Mouse (Mus musculus): ENCODE results near the gene Inpp5a. TPM values are rescaled to one million over a fixed set of nuclear protein-coding genes. Genes with fewer than 3 reads are reported as not detected.

Gene Inpp5a
- polyA plus RNA-seq, 1 experiment from 2014 or later: 16.4 TPM

DNA sequence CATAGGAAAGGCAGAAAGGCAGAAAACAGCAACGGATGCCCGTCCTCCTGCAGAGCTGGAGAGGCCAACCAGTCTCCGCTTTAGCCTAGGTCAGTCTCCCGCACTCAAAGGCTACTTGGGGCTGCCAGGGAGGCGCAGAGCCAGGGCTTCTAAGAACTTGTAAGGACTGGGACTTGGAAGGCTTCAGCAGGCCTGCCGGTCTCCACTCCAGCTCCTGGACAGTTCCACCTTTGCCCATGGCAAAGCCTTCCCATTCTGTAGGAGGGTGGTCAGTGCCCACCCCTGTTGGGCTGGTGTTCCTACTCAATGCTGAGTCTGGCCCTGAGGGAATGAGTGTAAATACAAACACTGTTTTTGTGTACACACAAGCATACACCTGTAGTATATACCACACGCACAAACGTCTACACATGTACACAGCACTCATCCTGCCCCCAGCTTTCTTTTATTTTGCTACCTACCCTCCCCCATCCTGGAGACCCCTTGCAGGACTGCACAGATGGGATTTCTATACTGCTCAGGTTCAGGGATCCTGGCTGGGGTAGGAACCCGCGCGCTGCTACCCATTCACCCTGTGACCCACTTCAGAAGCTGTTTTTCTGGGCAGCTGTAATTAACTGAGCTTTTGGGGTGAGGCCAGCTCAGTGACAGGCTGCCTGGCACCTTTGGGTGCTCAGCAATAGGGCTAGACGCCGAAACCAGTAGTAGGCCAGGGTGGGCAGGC is 25.5 kb upstream of the Inpp5a start:
- 56% methylated on average over 13 of the region's 13 CpGs for WGBS
- peak overlapping the region; percentile 59 for H3K27ac ChIP-seq

DNA sequence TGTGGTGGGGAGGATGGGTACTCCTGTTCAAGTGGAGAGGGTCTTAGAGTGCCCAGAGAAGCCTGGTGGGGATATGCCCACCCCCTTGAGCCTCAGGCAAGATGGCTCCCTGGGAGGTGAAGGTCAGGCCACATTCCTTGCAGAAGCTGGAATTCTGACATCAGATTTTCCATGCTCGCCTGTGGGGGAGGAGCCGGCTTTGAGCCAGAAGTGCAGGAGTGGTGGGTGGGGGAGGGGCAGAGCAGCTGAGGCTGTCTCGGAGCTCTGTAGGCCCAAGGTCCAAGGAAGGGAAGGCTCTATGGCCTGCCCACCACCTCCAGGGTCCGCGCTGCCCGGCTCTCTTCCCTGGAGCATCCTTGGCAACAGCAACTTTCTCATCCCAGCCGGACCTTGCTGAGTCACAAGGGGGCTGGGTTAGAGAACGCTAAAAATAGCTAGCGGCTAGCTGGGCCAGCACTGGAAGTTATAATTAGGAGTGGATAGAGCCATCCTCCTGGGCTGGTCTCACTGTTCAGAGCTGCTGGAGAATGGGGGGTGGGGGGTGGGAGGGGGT is 24.8 kb upstream of the Inpp5a start:
- Histone ChIP-seq H3K4me3 (no peak overlapping the region), H3K36me3 (no peaks in the 10 kb centered on the region), H3K27ac (peak overlapping the region; percentile 59), H3K27me3 (no peaks in the 10 kb centered on the region), H3K4me2 (peak overlapping the region; percentile 21; the same call in 1 of the 2 replicates), H3K9ac (no peak overlapping the region), H3K4me1 (replicated peaks) (peaks cover 33% of the 10 kb centered on the region), H3K9me3 (no peaks in the 10 kb centered on the region)
- 9% methylated on average over 9 of the region's 9 CpGs for WGBS
- ATAC-seq (ENCODE audit: low FRiP score): peak; percentile 60

More for the DNA sequence above, 25.5 kb upstream of the Inpp5a start:
- Histone ChIP-seq H3K9me3 (no peaks in the 10 kb centered on the region), H3K4me3 (no peak overlapping the region), H3K36me3 (no peaks in the 10 kb centered on the region), H3K4me2 (no peak overlapping the region), H3K27me3 (no peaks in the 10 kb centered on the region), H3K9ac (no peak overlapping the region), H3K4me1 (replicated peaks) (peaks cover 33% of the 10 kb centered on the region)
- ATAC-seq (ENCODE audit: low FRiP score): peak; percentile 52

DNA sequence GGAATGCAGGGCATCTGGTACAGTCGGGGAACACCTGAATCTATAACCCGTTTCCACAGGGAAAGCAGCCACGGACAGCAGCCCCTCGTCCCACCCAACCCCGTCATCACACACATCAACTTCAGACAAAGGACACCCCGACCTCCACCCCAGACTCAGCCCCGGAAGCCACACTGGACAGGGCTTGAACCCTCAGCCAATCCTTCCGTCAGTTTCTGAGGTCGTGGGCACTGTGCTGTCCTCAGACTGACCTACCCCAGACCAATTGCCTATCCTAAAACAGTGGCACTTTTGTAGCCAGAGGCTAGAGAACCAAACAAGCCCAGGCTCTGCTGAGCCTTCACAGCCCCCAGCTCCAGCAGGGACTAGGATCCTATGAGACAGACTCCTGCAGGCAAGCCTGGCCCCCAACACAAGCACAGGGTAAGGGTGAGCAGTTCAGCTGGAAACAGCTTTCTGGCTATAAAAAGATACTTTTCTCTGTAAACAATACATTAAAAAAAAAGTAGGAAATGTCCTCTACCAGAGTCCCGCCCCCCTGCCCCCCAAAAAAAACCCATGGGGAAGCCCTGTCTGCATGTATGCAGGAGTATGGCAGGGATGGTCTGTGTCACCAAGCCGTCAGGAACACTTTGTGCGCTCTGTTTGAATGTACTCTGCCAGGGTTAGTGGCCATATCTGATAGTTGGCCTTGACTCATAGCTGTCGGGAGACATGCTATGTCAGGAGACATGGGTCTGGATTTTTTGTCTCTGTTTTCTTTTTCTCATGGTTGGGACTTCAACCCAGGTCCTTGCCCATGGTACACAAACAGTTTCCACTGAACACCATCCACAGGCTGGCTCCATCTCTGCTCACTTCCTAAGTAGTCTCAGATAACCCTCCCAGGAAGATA is 23.7 kb upstream of the Inpp5a start:
- ATAC-seq (ENCODE audit: low FRiP score): no peak
- WGBS: 78% methylated on average over 13 of the region's 13 CpGs
- no peak overlapping the region for H3K4me3 ChIP-seq
- H3K27me3 ChIP-seq: no peaks in the 10 kb centered on the region
- H3K4me2 ChIP-seq: no peak overlapping the region
- peak overlapping the region; percentile 48; the same call in 1 of the 2 replicates for H3K27ac ChIP-seq
- H3K36me3 ChIP-seq: no peaks in the 10 kb centered on the region
- H3K4me1 ChIP-seq (replicated peaks): peaks cover 33% of the 10 kb centered on the region
- no peaks in the 10 kb centered on the region for H3K9me3 ChIP-seq
- no peak overlapping the region for H3K9ac ChIP-seq

DNA sequence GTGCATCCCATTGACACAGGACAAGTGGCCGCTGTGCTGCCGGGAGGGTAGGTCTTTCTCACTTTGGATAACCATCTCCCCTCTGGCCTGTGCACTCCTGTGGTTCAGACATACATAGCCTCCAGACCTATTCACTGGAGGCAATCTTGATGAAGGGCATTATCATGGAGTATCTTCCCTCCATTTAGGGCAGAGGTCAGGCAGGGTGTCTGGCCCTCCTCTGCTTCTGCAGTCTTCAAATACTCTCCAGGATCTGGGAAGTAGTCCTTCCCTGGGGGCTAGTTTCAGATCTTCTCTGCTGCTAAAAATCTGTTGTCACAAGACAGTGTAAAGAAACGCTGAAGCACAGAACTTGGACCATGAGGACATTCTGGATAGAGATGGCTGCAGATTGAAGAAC is 22.8 kb upstream of the Inpp5a start:
- no peak overlapping the region for H3K4me2 ChIP-seq
- no peak overlapping the region for H3K27ac ChIP-seq
- WGBS: 93% methylated on average over 3 of the region's 3 CpGs
- H3K9me3 ChIP-seq: no peaks in the 10 kb centered on the region
- peaks cover 33% of the 10 kb centered on the region for H3K4me1 ChIP-seq (replicated peaks)
- no peaks in the 10 kb centered on the region for H3K27me3 ChIP-seq
- H3K9ac ChIP-seq: no peak overlapping the region
- no peak for ATAC-seq (ENCODE audit: low FRiP score)
- no peak overlapping the region for H3K4me3 ChIP-seq
- H3K36me3 ChIP-seq: no peaks in the 10 kb centered on the region

DNA sequence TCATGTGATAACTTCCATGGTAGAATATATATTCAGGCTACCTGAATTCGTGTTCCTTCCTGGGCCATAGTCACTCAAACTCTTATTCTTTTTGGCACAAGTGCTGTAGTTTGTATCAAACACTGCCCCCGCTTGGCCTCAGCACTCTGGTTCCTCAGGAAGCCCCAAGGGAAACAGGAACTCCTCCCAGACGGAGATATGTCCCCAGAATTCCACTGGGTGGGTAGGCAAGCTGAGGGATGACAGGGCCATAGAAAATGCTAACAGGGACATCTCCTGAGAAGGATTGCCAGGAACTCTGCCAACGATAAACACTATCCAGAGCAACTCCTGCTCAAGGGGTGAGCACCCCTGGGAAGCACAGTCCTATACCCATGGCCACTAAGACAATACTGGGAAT is 22.4 kb upstream of the Inpp5a start:
- H3K4me2 ChIP-seq: no peak overlapping the region
- peaks cover 33% of the 10 kb centered on the region for H3K4me1 ChIP-seq (replicated peaks)
- H3K4me3 ChIP-seq: no peak overlapping the region
- no peak for ATAC-seq (ENCODE audit: low FRiP score)
- H3K27me3 ChIP-seq: no peaks in the 10 kb centered on the region
- H3K36me3 ChIP-seq: no peaks in the 10 kb centered on the region
- 75% methylated on average over 4 of the region's 4 CpGs for WGBS
- H3K27ac ChIP-seq: no peak overlapping the region
- no peaks in the 10 kb centered on the region for H3K9me3 ChIP-seq
- no peak overlapping the region for H3K9ac ChIP-seq

DNA sequence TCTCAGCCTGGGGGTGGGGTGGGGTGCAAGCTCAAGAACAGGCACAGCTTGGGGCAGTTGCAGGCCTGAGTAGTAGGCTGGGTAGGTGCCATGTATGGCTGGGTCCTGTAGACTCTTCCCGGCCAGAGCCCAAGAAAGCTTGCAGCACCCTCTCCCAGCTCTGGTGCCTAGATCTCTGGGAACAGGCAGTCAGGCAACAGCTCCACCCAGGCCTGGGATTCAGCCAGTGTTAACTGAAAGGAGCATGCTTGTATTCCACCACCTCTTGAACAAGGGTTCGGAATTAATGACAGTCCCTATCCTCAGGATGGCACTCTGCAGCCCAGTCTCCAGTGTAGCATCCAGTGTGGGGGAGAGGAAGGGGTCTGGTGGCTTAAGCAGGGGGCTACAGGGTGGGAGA is 20.7 kb upstream of the Inpp5a start:
- no peak for ATAC-seq (ENCODE audit: low FRiP score)
- 96% methylated on average over 2 of the region's 2 CpGs for WGBS
- 0 out of 2 replicates have a peak overlapping the region, but pooled peaks have one; percentile 20 for H3K27ac ChIP-seq

DNA sequence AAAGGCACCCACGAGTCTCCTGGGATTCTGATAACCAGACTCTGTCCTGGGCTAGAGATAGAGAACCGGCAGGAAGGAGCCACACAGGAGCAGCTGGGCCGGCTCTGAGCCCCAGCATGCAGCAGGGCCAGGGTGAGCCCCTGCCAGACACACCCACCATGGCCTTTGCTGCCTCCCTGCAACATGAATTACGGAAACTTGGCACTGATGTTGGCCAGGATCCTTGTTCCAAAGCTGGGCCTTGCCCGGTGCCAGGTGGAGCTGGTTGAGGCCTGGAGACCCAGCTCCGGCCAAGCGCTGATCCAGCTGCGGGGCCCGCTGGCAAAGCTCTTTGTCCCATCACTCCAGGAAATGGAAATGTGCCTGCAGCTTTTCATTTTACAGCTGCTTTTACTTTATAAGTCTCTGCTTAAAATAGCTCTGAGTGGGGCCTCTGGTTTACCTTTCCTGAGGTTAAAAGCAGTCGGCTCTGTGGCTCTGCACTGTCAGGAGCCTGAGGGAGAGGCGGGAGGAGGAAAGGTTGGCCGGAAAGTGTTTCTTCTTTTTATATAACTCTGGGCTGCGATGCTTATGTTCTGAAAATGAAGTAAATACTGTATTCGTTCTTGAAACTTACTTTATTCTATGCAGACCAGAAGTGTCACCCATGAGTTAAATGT is 20.1 kb upstream of the Inpp5a start:
- no peak for ATAC-seq (ENCODE audit: low FRiP score)
- Histone ChIP-seq H3K4me1 (replicated peaks) (peaks cover 13% of the 10 kb centered on the region), H3K36me3 (no peaks in the 10 kb centered on the region), H3K4me2 (no peak overlapping the region), H3K9ac (no peak overlapping the region), H3K27me3 (no peaks in the 10 kb centered on the region), H3K9me3 (no peaks in the 10 kb centered on the region), H3K27ac (0 out of 2 replicates have a peak overlapping the region, but pooled peaks have one; percentile 20), H3K4me3 (no peak overlapping the region)
- 63% methylated on average over 14 of the region's 14 CpGs for WGBS

More for the DNA sequence above, 20.7 kb upstream of the Inpp5a start:
- no peak overlapping the region for H3K4me2 ChIP-seq
- no peak overlapping the region for H3K4me3 ChIP-seq
- no peaks in the 10 kb centered on the region for H3K27me3 ChIP-seq
- no peaks in the 10 kb centered on the region for H3K9me3 ChIP-seq
- H3K36me3 ChIP-seq: no peaks in the 10 kb centered on the region
- no peak overlapping the region for H3K9ac ChIP-seq
- H3K4me1 ChIP-seq (replicated peaks): peaks cover 20% of the 10 kb centered on the region

DNA sequence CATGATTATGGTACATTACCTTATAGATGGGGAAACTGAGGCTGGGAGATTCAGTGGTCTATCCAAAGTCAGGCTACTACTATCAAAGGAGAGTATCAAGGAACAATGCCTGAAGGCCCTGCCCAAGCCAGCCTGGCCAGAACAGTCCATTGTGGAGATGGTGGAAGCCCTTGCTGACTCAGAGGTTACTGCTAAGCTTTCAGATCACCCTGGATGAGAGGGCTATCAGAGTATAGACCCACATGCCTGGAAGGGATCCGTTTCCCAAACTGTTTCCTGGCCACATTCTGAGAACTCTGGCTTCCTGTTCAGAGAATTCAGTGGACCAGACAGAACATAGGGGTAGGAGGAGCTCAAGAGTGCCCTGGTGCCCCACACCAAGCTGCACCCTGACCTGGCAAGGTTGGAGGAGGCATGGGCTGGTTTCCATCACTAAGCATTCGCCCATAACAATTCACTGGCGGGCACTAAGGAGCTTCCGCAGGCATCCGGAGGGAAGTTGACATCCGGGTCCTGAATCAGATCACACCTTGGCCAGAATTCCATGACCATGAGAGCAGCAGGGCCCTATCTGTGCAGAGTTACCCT is 19.3 kb upstream of the Inpp5a start:
- Histone ChIP-seq H3K4me2 (no peak overlapping the region), H3K9ac (no peak overlapping the region), H3K36me3 (no peaks in the 10 kb centered on the region), H3K4me1 (replicated peaks) (peaks cover 6% of the 10 kb centered on the region), H3K27me3 (no peaks in the 10 kb centered on the region), H3K9me3 (no peaks in the 10 kb centered on the region), H3K27ac (no peak overlapping the region), H3K4me3 (no peak overlapping the region)
- no peak for ATAC-seq (ENCODE audit: low FRiP score)
- WGBS: 96% methylated on average over 6 of the region's 6 CpGs

DNA sequence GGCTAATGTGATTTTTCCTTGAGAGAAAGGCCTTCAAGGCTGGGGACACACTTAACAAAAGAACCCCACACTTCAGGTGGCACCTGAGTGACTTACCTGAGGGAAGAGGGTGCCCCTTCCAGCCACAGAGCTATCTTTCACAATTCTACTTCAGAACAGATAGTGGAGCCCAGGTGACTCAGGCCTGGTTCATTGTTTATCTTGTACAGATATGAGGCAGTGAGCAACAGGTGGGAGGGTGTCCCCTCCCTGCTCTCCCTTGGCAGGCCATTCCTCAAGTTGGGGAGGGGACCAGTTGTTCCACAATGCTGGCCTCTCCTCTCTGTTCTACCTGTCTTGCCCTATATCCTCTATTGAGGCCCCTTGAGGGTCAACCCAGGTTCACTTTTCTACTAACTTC is 17.5 kb upstream of the Inpp5a start:
- ATAC-seq (ENCODE audit: low FRiP score): no peak
- no peaks in the 10 kb centered on the region for H3K36me3 ChIP-seq

DNA sequence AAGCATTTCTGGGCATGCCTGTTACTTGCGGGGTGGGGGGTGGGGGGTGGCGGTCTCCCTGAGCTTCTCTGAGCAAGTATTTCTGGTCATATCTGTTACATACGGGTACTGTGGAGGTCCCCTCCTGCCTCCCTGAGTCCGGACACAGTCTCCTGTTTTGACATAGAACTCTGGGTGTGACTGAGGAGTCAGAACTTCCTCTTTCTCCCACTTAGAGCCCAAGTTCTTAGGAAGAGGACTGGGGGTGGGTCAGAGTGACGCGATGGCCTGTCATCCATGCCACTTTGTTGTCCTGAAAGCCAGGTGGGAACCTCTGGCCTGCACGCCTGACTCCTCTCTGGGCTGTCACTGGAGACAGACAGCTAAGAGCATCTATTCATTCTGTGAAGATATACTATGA is 11.5 kb upstream of the Inpp5a start:
- no peaks in the 10 kb centered on the region for H3K36me3 ChIP-seq
- H3K4me2 ChIP-seq: no peak overlapping the region
- H3K9ac ChIP-seq: no peak overlapping the region
- H3K4me3 ChIP-seq: no peak overlapping the region
- H3K9me3 ChIP-seq: no peaks in the 10 kb centered on the region
- no peaks in the 10 kb centered on the region for H3K27me3 ChIP-seq
- H3K27ac ChIP-seq: no peak overlapping the region
- 77% methylated on average over 7 of the region's 7 CpGs for WGBS
- H3K4me1 ChIP-seq (replicated peaks): no peaks in the 10 kb centered on the region
- no peak for ATAC-seq (ENCODE audit: low FRiP score)

More for the DNA sequence above, 17.5 kb upstream of the Inpp5a start:
- no peaks in the 10 kb centered on the region for H3K27me3 ChIP-seq
- no peak overlapping the region for H3K9ac ChIP-seq
- H3K27ac ChIP-seq: no peak overlapping the region
- no peaks in the 10 kb centered on the region; the same call in 1 of the 2 replicates for H3K4me1 ChIP-seq (replicated peaks)
- H3K4me3 ChIP-seq: no peak overlapping the region
- H3K4me2 ChIP-seq: no peak overlapping the region
- H3K9me3 ChIP-seq: no peaks in the 10 kb centered on the region

DNA sequence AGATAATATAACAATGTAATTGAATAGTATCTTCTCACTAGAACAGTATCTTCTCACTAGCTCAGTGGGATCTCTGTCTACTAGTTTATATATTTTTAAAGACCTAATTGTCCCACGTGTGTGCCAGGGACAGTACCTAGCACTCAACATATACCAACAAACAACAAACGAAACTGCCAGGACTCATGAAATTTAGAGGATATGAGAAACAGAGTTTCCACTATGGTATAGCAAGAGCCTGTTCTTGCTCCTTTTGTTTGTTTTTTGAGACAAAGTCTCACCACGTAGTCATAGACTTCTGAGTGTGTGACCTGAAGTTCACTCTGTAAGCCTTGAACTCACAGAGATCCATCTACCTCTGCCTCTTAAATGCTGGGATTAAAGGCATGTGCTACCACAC is 10.6 kb upstream of the Inpp5a start:
- H3K27me3 ChIP-seq: no peaks in the 10 kb centered on the region
- ATAC-seq (ENCODE audit: low FRiP score): no peak
- H3K9ac ChIP-seq: no peak overlapping the region
- H3K4me2 ChIP-seq: no peak overlapping the region
- no peaks in the 10 kb centered on the region for H3K36me3 ChIP-seq
- H3K4me3 ChIP-seq: no peak overlapping the region
- no peaks in the 10 kb centered on the region for H3K4me1 ChIP-seq (replicated peaks)
- H3K27ac ChIP-seq: no peak overlapping the region
- WGBS: 86% methylated on average over 3 of the region's 3 CpGs
- no peaks in the 10 kb centered on the region for H3K9me3 ChIP-seq

DNA sequence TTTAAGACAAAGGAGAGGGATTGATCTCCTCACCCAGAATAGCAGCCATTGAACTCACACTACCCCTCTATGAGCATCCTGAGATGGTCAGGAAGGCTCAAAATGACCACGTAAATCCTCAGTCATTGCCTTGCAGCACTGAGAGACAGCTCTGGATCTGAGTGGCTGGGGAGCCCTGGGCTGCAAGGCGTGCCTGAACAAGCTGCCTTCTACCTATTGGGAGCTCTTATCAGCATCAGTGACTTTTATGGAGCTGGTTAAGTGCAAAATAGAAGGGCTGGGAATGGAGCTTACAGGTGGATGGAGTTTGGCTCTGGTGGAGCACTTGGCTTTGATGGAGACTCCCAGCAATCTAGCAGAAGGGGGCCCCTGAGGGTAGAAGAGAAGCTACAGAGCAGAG is 9.2 kb upstream of the Inpp5a start:
- Histone ChIP-seq H3K36me3 (no peaks in the 10 kb centered on the region), H3K9ac (no peak overlapping the region), H3K27me3 (no peaks in the 10 kb centered on the region), H3K4me1 (replicated peaks) (no peaks in the 10 kb centered on the region), H3K27ac (no peak overlapping the region), H3K4me2 (no peak overlapping the region), H3K4me3 (no peak overlapping the region), H3K9me3 (no peaks in the 10 kb centered on the region)
- 79% methylated on average over 2 of the region's 2 CpGs for WGBS
- no peak for ATAC-seq (ENCODE audit: low FRiP score)

Data from hindbrain, embryonic 13.5 days (tissue).